Mouse (Mus musculus): ENCODE measurements around the gene Orai3.
A peak's percentile ranks its signal among the peaks of the same experiment; 100 is the strongest.
"Not testable (repeated sequence)": the region's sequence is repeated elsewhere in the genome, so short reads cannot be mapped to it uniquely, and the experiment has no call there.

Orai3 gene

GRCm38 (mm10) chr7:127763642-127764041 lies 6.0 kb upstream of the Orai3 start:
- no peak for DNase-seq (ENCODE audit: low read depth, low spot score)

GRCm38 (mm10) chr7:127765756-127766155 lies 3.9 kb upstream of the Orai3 start:
- DNase-seq (ENCODE audit: low read depth, low spot score), result no peak

- no peak for DNase-seq (ENCODE audit: low read depth, low spot score)
Measured at GRCm38 (mm10) chr7:127766851-127767609, 2.6 kb upstream of the Orai3 start.

- no peak for DNase-seq (ENCODE audit: low read depth, low spot score)
Measured at GRCm38 (mm10) chr7:127767671-127768345, 1.8 kb upstream of the Orai3 start.

- DNase-seq (ENCODE audit: low read depth, low spot score), result no peak
Measured at GRCm38 (mm10) chr7:127768346-127768996, 1.1 kb upstream of the Orai3 start.

GRCm38 (mm10) chr7:127768997-127769593 lies 520 bp upstream of the Orai3 start:
- DNase-seq (ENCODE audit: low read depth, low spot score), result peak; percentile 93

- no peak for DNase-seq (ENCODE audit: low read depth, low spot score)
Measured at GRCm38 (mm10) chr7:127770039-127770905, 657 bp downstream of the Orai3 start.

GRCm38 (mm10) chr7:127771262-127771661 lies 1.6 kb downstream of the Orai3 start:
- DNase-seq (ENCODE audit: low read depth, low spot score), result no peak

- no peak for DNase-seq (ENCODE audit: low read depth, low spot score)
Measured at GRCm38 (mm10) chr7:127772080-127772479, 2.5 kb downstream of the Orai3 start.

GRCm38 (mm10) chr7:127772557-127772956 lies 2.9 kb downstream of the Orai3 start:
- no peak for DNase-seq (ENCODE audit: low read depth, low spot score)

GRCm38 (mm10) chr7:127773664-127774384 lies 4.2 kb downstream of the Orai3 start:
- DNase-seq (ENCODE audit: low read depth, low spot score), result no peak

GRCm38 (mm10) chr7:127775837-127776236 lies 6.2 kb downstream of the Orai3 start:
- DNase-seq (ENCODE audit: low read depth, low spot score), result not testable (repeated sequence)

- peak; percentile 78 for DNase-seq (ENCODE audit: low read depth, low spot score)
Measured at GRCm38 (mm10) chr7:127776426-127776825, 6.8 kb downstream of the Orai3 start, which contains the start of gene Setd1a. Gene Setd1a, plus strand, starts transcription at chr7:127776670.

GRCm38 (mm10) chr7:127776878-127777473 lies 7.4 kb downstream of the Orai3 start:
- DNase-seq (ENCODE audit: low read depth, low spot score), result peak; percentile 91

GRCm38 (mm10) chr7:127777474-127778266 lies 8.1 kb downstream of the Orai3 start:
- DNase-seq (ENCODE audit: low read depth, low spot score), result no peak

GRCm38 (mm10) chr7:127778350-127778749 lies 8.7 kb downstream of the Orai3 start:
- DNase-seq (ENCODE audit: low read depth, low spot score), result no peak

- DNase-seq (ENCODE audit: low read depth, low spot score), result no peak
Measured at GRCm38 (mm10) chr7:127785308-127785707, 15.7 kb downstream of the Orai3 start, which contains the start of gene Gm49388. Gene Gm49388, plus strand, starts transcription at chr7:127785608.

GRCm38 (mm10) chr7:127797076-127797845 lies 27.6 kb downstream of the Orai3 start:
- DNase-seq (ENCODE audit: low read depth, low spot score), result no peak
